Mouse (Mus musculus): ENCODE results near the gene Gm43517.

- TF ChIP-seq POLR2A (IDR thresholded peaks at IDR 0.05; ENCODE audit: extremely low read depth, insufficient read depth, low read length) (no peak), CTCF (IDR thresholded peaks at IDR 0.05; ENCODE audit: low read depth, low read length) (no peak)
Observed at GRCm38 (mm10) chr12:49381721-49382365, 3.1 kb upstream of the Gm43517 start.

Data from liver, adult 2 months (tissue).